Mouse (Mus musculus) megakaryocyte, embryonic 14.5 days (primary cell): ENCODE results near the gene Fgd4.

Experiments used
- FLI1 ChIP-seq: IDR thresholded peaks from 2 replicates; pipeline ENCODE4 v1.6.1; 2012; ENCODE audit warnings: low read length, inconsistent platforms, mixed read lengths
- GATA1 ChIP-seq: IDR thresholded peaks from 3 replicates; pipeline ENCODE4 v1.6.1; 2012; ENCODE audit warnings: mixed read lengths, low read length, inconsistent platforms, borderline replicate concordance

DNA sequence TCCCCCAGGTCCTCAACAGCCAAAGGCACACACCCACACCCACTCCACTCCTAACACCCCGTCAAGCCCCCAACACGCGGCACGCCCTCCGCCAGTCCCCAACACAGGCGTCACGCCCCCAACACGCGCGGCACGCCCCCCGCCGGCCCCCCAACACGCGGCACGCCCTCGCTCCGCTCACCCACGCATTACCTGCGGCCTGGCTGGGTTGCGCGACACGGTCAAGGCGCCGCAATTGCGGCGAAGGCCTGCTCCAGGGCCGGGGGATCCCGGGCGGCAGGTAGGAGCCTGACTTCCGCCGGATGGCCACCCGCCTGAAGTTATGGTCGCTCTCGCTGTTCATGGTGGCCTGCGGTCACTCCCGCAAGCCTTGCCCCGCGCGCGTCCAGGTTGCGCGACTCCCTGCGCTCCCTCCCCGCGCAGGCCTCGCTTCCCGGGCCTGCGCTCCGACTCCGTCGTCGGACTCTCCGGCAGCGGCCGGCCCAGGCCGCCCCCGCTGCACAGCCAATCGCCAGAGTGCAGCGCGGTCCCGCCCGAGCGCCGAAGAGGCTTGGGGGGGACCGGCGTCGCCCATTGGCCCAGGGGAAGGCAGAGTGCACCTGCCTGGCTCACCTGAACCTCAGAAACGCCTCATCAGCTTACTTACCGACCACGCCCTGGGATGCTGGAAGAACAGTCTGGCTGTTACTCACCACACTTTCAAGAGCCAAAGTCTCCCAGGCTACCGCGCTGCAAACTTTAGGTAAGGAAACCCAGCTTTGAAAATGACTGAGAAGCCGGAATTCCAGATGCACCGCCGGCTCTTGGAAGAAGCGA, 555 bp downstream of the Fgd4 start:
- TF ChIP-seq GATA1: no peak
- no peak for TF ChIP-seq FLI1
